In genomic region chr6:28312067-28312466, GRCm38 (mm10) we compare ENCODE assay signal across 18 mouse cellular contexts.
"Had no signal": no experiment of that assay in that cellular context is flagged by ENCODE, and none has a peak within 500 bp of the region (broad histone marks: within the 10 kb centered on the region; RNA-seq: fewer than 3 reads in every experiment).

No protein-coding gene starts in this region.

- H3K27ac ChIP-seq: midbrain, embryonic 10.5 days; midbrain, embryonic 12.5 days; neural tube, embryonic 13.5 days; neural tube, embryonic 15.5 days; stomach, embryonic 15.5 days; stomach, postnatal 0 days had no signal

- ATAC-seq: midbrain, embryonic 16.5 days had no signal

- H3K4me3 ChIP-seq: midbrain, embryonic 10.5 days; midbrain, embryonic 12.5 days; myocyte; neural tube, embryonic 13.5 days; neural tube, embryonic 15.5 days; stomach, embryonic 15.5 days had no signal

- H3K9me3 ChIP-seq: midbrain, embryonic 10.5 days; midbrain, embryonic 12.5 days; neural tube, embryonic 13.5 days; neural tube, embryonic 15.5 days; stomach, embryonic 15.5 days had no signal

- H3K4me1 ChIP-seq: midbrain, embryonic 10.5 days; midbrain, embryonic 12.5 days; neural tube, embryonic 13.5 days; neural tube, embryonic 15.5 days; stomach, embryonic 15.5 days had no signal

- DNase-seq: lung, embryonic 14.5 days; lung, postnatal 10 days; lung, postnatal 4 days; midbrain, embryonic 14.5 days; retina, postnatal 1 day; right cerebral cortex, adult 18-20 months; right cerebral cortex, postnatal 25 days; thymus, adult 2 months; thymus, postnatal 25 days; thymus, postnatal 4 days had no signal

- H3K36me3 ChIP-seq: neural tube, embryonic 13.5 days; neural tube, embryonic 15.5 days; stomach, embryonic 15.5 days had no signal

- H3K27me3 ChIP-seq: midbrain, embryonic 12.5 days; neural tube, embryonic 13.5 days; neural tube, embryonic 15.5 days; stomach, embryonic 15.5 days had no signal

- H3K9ac ChIP-seq: lung, embryonic 14.5 days; midbrain, embryonic 12.5 days; neural tube, embryonic 13.5 days; neural tube, embryonic 15.5 days; stomach, embryonic 15.5 days had no signal

- H3K4me2 ChIP-seq: lung, embryonic 14.5 days; midbrain, embryonic 12.5 days; neural tube, embryonic 13.5 days; neural tube, embryonic 15.5 days; stomach, embryonic 15.5 days had no signal
